In the genomic region with DNA sequence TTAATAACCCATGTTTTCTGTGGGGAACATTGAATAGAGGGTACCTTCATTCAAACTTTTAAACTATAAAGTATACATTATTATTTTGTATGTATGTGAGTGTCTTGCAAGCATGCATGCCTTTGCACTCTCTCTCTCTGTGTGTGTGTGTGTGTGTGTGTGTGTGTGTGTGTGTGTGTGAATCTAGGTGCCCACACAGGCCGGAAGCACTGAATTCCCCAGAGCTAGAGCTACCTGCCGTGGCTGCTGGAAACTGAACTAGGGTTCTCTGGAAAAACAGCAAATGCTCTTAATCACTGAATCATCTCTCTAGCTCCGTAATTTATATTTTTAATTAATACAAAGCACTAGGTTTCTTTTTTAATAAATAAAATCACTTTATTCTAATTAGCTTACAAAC, we compare ENCODE assay signal across 27 mouse cellular contexts. TPM values are rescaled to one million over a fixed set of nuclear protein-coding genes. Genes with fewer than 3 reads are reported as not detected.
A peak's percentile ranks its signal among the peaks of the same experiment; 100 is the strongest.
DNase-seq lines count a peak whose midpoint lies in the region; ATAC-seq and TF ChIP-seq lines count a peak whose summit lies in the region.
"Had no signal": no experiment of that assay in that cellular context is flagged by ENCODE, and none has a peak within 500 bp of the region (broad histone marks: within the 10 kb centered on the region; RNA-seq: fewer than 3 reads in every experiment).

No protein-coding gene starts in this region.

- 49% methylated on average over 3 of the region's 3 CpGs for WGBS in spleen, adult 2 months
- 13% methylated on average over 3 of the region's 3 CpGs for WGBS in bone marrow, adult 2 months
- WGBS in thymus, adult 2 months, result 38% methylated on average over 3 of the region's 3 CpGs
- 77% methylated on average over 3 of the region's 3 CpGs for WGBS in hindbrain, embryonic 12.5 days

- DNase-seq in spleen, adult 2 months (ENCODE audit: low read depth in 1 of 2, low spot score in 2 of 2), result peak in 1 of 2 experiments; percentile 30
- no peak for DNase-seq in spleen, adult 12 weeks (ENCODE audit: low spot score)
- peak; percentile 22 for DNase-seq in thymus, adult 2 months
- DNase-seq in adrenal gland, postnatal 4 days (ENCODE audit: low spot score in 2 of 2), result no peak
- no peak for DNase-seq in retina, embryonic 14.5 days (ENCODE audit: low spot score)
- DNase-seq in gastrocnemius, postnatal 36 days, result no peak
- DNase-seq: adrenal gland, postnatal 25 days; gastrocnemius, postnatal 14 days; heart, adult 18-20 months; heart, postnatal 10 days; kidney, adult 11 months; kidney, postnatal 4 days; liver, embryonic 13.5 days; lung, adult 2 months; retina, postnatal 1 day; right cerebral cortex, postnatal 25 days had no signal

- no peaks in the 10 kb centered on the region for H3K36me3 ChIP-seq in spleen, adult 2 months (ENCODE audit: control insufficient read depth, insufficient read depth, low read length)
- H3K36me3 ChIP-seq in thymus, adult 2 months (ENCODE audit: control insufficient read depth, insufficient read depth, low read length), result no peaks in the 10 kb centered on the region
- no peaks in the 10 kb centered on the region for H3K36me3 ChIP-seq in hindbrain, embryonic 12.5 days
- H3K36me3 ChIP-seq: embryonic facial prominence, embryonic 10.5 days; forebrain, embryonic 10.5 days; heart, embryonic 12.5 days; hindbrain, embryonic 10.5 days; kidney, embryonic 15.5 days; limb, embryonic 13.5 days; liver, embryonic 13.5 days had no signal

- H3K9ac ChIP-seq in hindbrain, embryonic 12.5 days, result no peak overlapping the region
- H3K9ac ChIP-seq: heart, embryonic 12.5 days; kidney, embryonic 15.5 days; limb, embryonic 13.5 days; liver, embryonic 13.5 days had no signal

- no peak for TF ChIP-seq CTCF in spleen, adult 2 months (IDR thresholded peaks at IDR 0.05; ENCODE audit: extremely low read depth, insufficient read depth, insufficient read length, insufficient replicate concordance)
- no peak for TF ChIP-seq CTCF in bone marrow, adult 2 months (IDR thresholded peaks at IDR 0.05; ENCODE audit: control insufficient read depth, insufficient read depth, low read length)
- no peak for TF ChIP-seq CTCF in thymus, adult 2 months (IDR thresholded peaks at IDR 0.05; ENCODE audit: borderline replicate concordance, control insufficient read depth, extremely low read depth, insufficient read depth, low read length, poor library complexity)

- intact Hi-C loops in gastrocnemius, postnatal 36 days (cut with DNase I), result no loop called here

- H3K4me1 ChIP-seq in spleen, adult 2 months (ENCODE audit: control insufficient read depth, insufficient read depth, insufficient read length), result no peaks in the 10 kb centered on the region; the same call in 1 of the 2 replicates
- peaks cover 2% of the 10 kb centered on the region; the same call in 1 of the 2 replicates for H3K4me1 ChIP-seq in bone marrow, adult 2 months (ENCODE audit: control insufficient read depth, insufficient read depth, low read length)
- H3K4me1 ChIP-seq in thymus, adult 2 months (replicated peaks; ENCODE audit: control insufficient read depth, insufficient read depth, low read length), result no peaks in the 10 kb centered on the region
- no peaks in the 10 kb centered on the region for H3K4me1 ChIP-seq in hindbrain, embryonic 12.5 days
- H3K4me1 ChIP-seq: embryonic facial prominence, embryonic 10.5 days; forebrain, embryonic 10.5 days; heart, embryonic 12.5 days; hindbrain, embryonic 10.5 days; kidney, embryonic 15.5 days; limb, embryonic 13.5 days; liver, embryonic 13.5 days had no signal

- no peaks in the 10 kb centered on the region for H3K9me3 ChIP-seq in hindbrain, embryonic 12.5 days (replicated peaks)
- H3K9me3 ChIP-seq: embryonic facial prominence, embryonic 10.5 days; forebrain, embryonic 10.5 days; heart, embryonic 12.5 days; hindbrain, embryonic 10.5 days; kidney, embryonic 15.5 days; limb, embryonic 13.5 days; liver, embryonic 13.5 days had no signal

- ATAC-seq in hindbrain, embryonic 12.5 days (ENCODE audit: low FRiP score), result no peak
- ATAC-seq: forebrain, embryonic 16.5 days; hindbrain, postnatal 0 days had no signal

- no peak for TF ChIP-seq POLR2A in spleen, adult 2 months (IDR thresholded peaks at IDR 0.05; ENCODE audit: low read depth, low read length)
- TF ChIP-seq POLR2A in bone marrow, adult 2 months (IDR thresholded peaks at IDR 0.05; ENCODE audit: borderline replicate concordance, control insufficient read depth, low read depth, low read length), result no peak
- no peak for TF ChIP-seq POLR2A in thymus, adult 2 months (IDR thresholded peaks at IDR 0.05; ENCODE audit: control insufficient read depth, extremely low read depth, insufficient read depth, low read length, poor library complexity)

- no peak overlapping the region for H3K4me2 ChIP-seq in hindbrain, embryonic 12.5 days (replicated peaks)
- H3K4me2 ChIP-seq: heart, embryonic 12.5 days; kidney, embryonic 15.5 days; limb, embryonic 13.5 days; liver, embryonic 13.5 days had no signal

- H3K4me3 ChIP-seq in spleen, adult 2 months (ENCODE audit: extremely low read depth, insufficient read depth, insufficient read length), result no peak overlapping the region
- H3K4me3 ChIP-seq in bone marrow, adult 2 months (replicated peaks; ENCODE audit: control insufficient read depth, low read depth, low read length), result no peak overlapping the region
- H3K4me3 ChIP-seq in thymus, adult 2 months (ENCODE audit: control insufficient read depth, insufficient read depth, low read length), result no peak overlapping the region
- H3K4me3 ChIP-seq in hindbrain, embryonic 12.5 days, result no peak overlapping the region
- H3K4me3 ChIP-seq: embryonic facial prominence, embryonic 10.5 days; forebrain, embryonic 10.5 days; heart, embryonic 12.5 days; hindbrain, embryonic 10.5 days; kidney, embryonic 15.5 days; limb, embryonic 13.5 days; liver, embryonic 13.5 days had no signal

- no peaks in the 10 kb centered on the region for H3K27me3 ChIP-seq in spleen, adult 2 months (ENCODE audit: control insufficient read depth, insufficient read depth, low read length)
- H3K27me3 ChIP-seq in thymus, adult 2 months (ENCODE audit: control insufficient read depth, insufficient read depth, low read length), result no peaks in the 10 kb centered on the region
- H3K27me3 ChIP-seq in hindbrain, embryonic 12.5 days, result no peaks in the 10 kb centered on the region
- H3K27me3 ChIP-seq: heart, embryonic 12.5 days; liver, embryonic 13.5 days had no signal

- H3K27ac ChIP-seq in spleen, adult 2 months (ENCODE audit: insufficient read depth, low read length), result peak overlapping the region; percentile 22; the same call in 1 of the 2 replicates
- H3K27ac ChIP-seq in bone marrow, adult 2 months (ENCODE audit: control insufficient read depth, insufficient read depth, low read depth, low read length, poor library complexity), result peak overlapping the region; percentile 48; the same call in 1 of the 2 replicates
- no peak overlapping the region for H3K27ac ChIP-seq in thymus, adult 2 months (ENCODE audit: control insufficient read depth, insufficient read depth, low read length)
- no peak overlapping the region for H3K27ac ChIP-seq in hindbrain, embryonic 12.5 days
- H3K27ac ChIP-seq: embryonic facial prominence, embryonic 10.5 days; forebrain, embryonic 10.5 days; hindbrain, embryonic 10.5 days; hindbrain, postnatal 0 days; kidney, embryonic 15.5 days; limb, embryonic 13.5 days; liver, embryonic 13.5 days; stomach, postnatal 0 days had no signal

RNA-seq across cellular contexts. Expression of gene Snx12, which starts 59.1 kb away (rescaled TPM):
- polyA plus RNA-seq in spleen, adult 2 months (2012; rRNA removed), result 7.7 and 11.9 TPM in 2 replicates
- polyA plus RNA-seq in bone marrow, adult 2 months (2011; ENCODE audit: insufficient read depth, insufficient read length, low replicate concordance, missing spikeins), result 15.2 and 23.3 TPM in 2 replicates
- 15.7 and 17.1 TPM in 2 replicates for polyA plus RNA-seq in thymus, adult 2 months (2012; rRNA removed)
- 10 to 100 TPM; 58.5 to 61.6 TPM for total RNA-seq in adrenal gland, postnatal 4 days (2021)
- total RNA-seq in gastrocnemius, postnatal 36 days (2021), result 10 to 100 TPM; 27.9 to 28.5 TPM
- 53.3 and 57.5 TPM in 2 replicates for polyA plus RNA-seq in hindbrain, embryonic 12.5 days (2016; fragmentation: Nextera tagmentation; extraction: Ambion mirVana)

Comparison
In these comparisons a context has a peak if more than half of its experiments do, and no peak if none do; other contexts are left out.
1. H3K27ac ChIP-seq: peak in spleen, adult 2 months (single experiment) and bone marrow, adult 2 months (single experiment); none in thymus, adult 2 months (single experiment) and hindbrain, embryonic 12.5 days (single experiment).